Mouse (Mus musculus): ENCODE results near the gene Nr2e1. TPM values are rescaled to one million over a fixed set of nuclear protein-coding genes. Genes with fewer than 3 reads are reported as not detected.

Gene Nr2e1
- total and polyA plus RNA-seq, 3 experiments = not detected

GRCm38 (mm10) chr10:42559581-42560200 lies 23.7 kb downstream of the Nr2e1 start:
- H3K4me1 ChIP-seq (ENCODE audit: control insufficient read depth in 1 of 2, insufficient read depth in 2 of 2, low read length in 2 of 2) = no peaks in the 10 kb centered on the region
- no peaks in the 10 kb centered on the region for H3K36me3 ChIP-seq (ENCODE audit: control insufficient read depth in 1 of 2, insufficient read depth in 2 of 2, low read length in 2 of 2)
- H3K27me3 ChIP-seq (ENCODE audit: control insufficient read depth in 1 of 2, insufficient read depth in 2 of 2, low read length in 2 of 2) = peaks cover 2 to 7% of the 10 kb centered on the region in 2 experiments; a peak in 3 of 4 replicates
- H3K79me2 ChIP-seq (ENCODE audit: control insufficient read depth, insufficient read depth, low read length, poor library complexity) = no peaks in the 10 kb centered on the region
- H3K27ac ChIP-seq (ENCODE audit: control insufficient read depth, low read depth, low read length) = no peak overlapping the region
- no peaks in the 10 kb centered on the region for H3K9me3 ChIP-seq (replicated peaks; ENCODE audit: insufficient read depth, low read length)
- no peak overlapping the region for H3K4me3 ChIP-seq (ENCODE audit: control insufficient read depth in 1 of 2, insufficient read depth in 1 of 2, low read depth in 2 of 2, low read length in 2 of 2)
- no peak for DNase-seq (ENCODE audit: low read depth, low spot score)
- TF ChIP-seq CTCF (IDR thresholded peaks at IDR 0.05 in 2 of 3, conservative IDR thresholded peaks at IDR 0.05 in 1 of 3; ENCODE audit: control insufficient read depth in 1 of 3, insufficient read depth in 1 of 3, low read depth in 2 of 3, low read length in 3 of 3, poor library complexity in 1 of 3, severe bottlenecking in 1 of 3) (no peak), UBTF (IDR thresholded peaks at IDR 0.05; ENCODE audit: borderline replicate concordance, insufficient read depth, low read depth, low read length) (no peak), ZMIZ1 (IDR thresholded peaks at IDR 0.05; ENCODE audit: low read depth, low read length) (no peak), POLR2AphosphoS5 (IDR thresholded peaks at IDR 0.05; ENCODE audit: borderline replicate concordance, low read depth, low read length) (no peak), TAL1 (IDR thresholded peaks at IDR 0.05; ENCODE audit: low read length) (no peak), TBP (IDR thresholded peaks at IDR 0.05; ENCODE audit: low read depth, low read length) (no peak), NRF1 (IDR thresholded peaks at IDR 0.05; ENCODE audit: insufficient read depth, low read depth, low read length, poor library complexity, severe bottlenecking) (no peak), ZKSCAN1 (IDR thresholded peaks at IDR 0.05; ENCODE audit: low read depth, low read length) (no peak), USF2 (IDR thresholded peaks at IDR 0.05; ENCODE audit: borderline replicate concordance in 1 of 2, insufficient read depth in 1 of 2, low read depth in 1 of 2, low read length in 2 of 2) (no peak), HCFC1 (IDR thresholded peaks at IDR 0.05; ENCODE audit: low read depth, low read length) (no peak)
- no peak overlapping the region for H3K9ac ChIP-seq (ENCODE audit: control insufficient read depth, low read depth, low read length, poor library complexity, severe bottlenecking)

- DNase-seq (ENCODE audit: low read depth, low spot score) = no peak
- Histone ChIP-seq H3K9ac (ENCODE audit: control insufficient read depth, low read depth, low read length, poor library complexity, severe bottlenecking) (no peak overlapping the region), H3K79me2 (ENCODE audit: control insufficient read depth, insufficient read depth, low read length, poor library complexity) (no peaks in the 10 kb centered on the region), H3K4me3 (ENCODE audit: control insufficient read depth in 1 of 2, insufficient read depth in 1 of 2, low read depth in 2 of 2, low read length in 2 of 2) (no peak overlapping the region), H3K27ac (ENCODE audit: control insufficient read depth, low read depth, low read length) (no peak overlapping the region), H3K9me3 (replicated peaks; ENCODE audit: insufficient read depth, low read length) (no peaks in the 10 kb centered on the region), H3K36me3 (ENCODE audit: control insufficient read depth in 1 of 2, insufficient read depth in 2 of 2, low read length in 2 of 2) (no peaks in the 10 kb centered on the region), H3K4me1 (ENCODE audit: control insufficient read depth in 1 of 2, insufficient read depth in 2 of 2, low read length in 2 of 2) (0 out of 4 replicates have a peak, but pooled peaks cover 0 to 3% of the 10 kb centered on the region in 2 experiments), H3K27me3 (ENCODE audit: control insufficient read depth in 1 of 2, insufficient read depth in 2 of 2, low read length in 2 of 2) (no peaks in the 10 kb centered on the region; a peak in 1 of 4 replicates)
- TF ChIP-seq ZKSCAN1 (IDR thresholded peaks at IDR 0.05; ENCODE audit: low read depth, low read length) (no peak), MYC (IDR thresholded peaks at IDR 0.05; ENCODE audit: low read depth, low read length) (no peak), RCOR1 (IDR thresholded peaks at IDR 0.05; ENCODE audit: low read depth, low read length) (no peak), USF1 (IDR thresholded peaks at IDR 0.05; ENCODE audit: low read depth, low read length) (no peak), USF2 (IDR thresholded peaks at IDR 0.05; ENCODE audit: borderline replicate concordance in 1 of 2, insufficient read depth in 1 of 2, low read depth in 1 of 2, low read length in 2 of 2) (no peak), CTCF (IDR thresholded peaks at IDR 0.05 in 2 of 3, conservative IDR thresholded peaks at IDR 0.05 in 1 of 3; ENCODE audit: control insufficient read depth in 1 of 3, insufficient read depth in 1 of 3, low read depth in 2 of 3, low read length in 3 of 3, poor library complexity in 1 of 3, severe bottlenecking in 1 of 3) (no peak), HCFC1 (IDR thresholded peaks at IDR 0.05; ENCODE audit: low read depth, low read length) (no peak), ZC3H11A (IDR thresholded peaks at IDR 0.05; ENCODE audit: low read depth, low read length) (no peak), ETS1 (IDR thresholded peaks at IDR 0.05; ENCODE audit: low read depth, low read length) (no peak), SMC3 (IDR thresholded peaks at IDR 0.05; ENCODE audit: low read depth, low read length) (no peak), JUND (IDR thresholded peaks at IDR 0.05; ENCODE audit: low read depth, low read length) (no peak), POLR2A (IDR thresholded peaks at IDR 0.05; ENCODE audit: control insufficient read depth in 1 of 2, insufficient read depth in 1 of 2, low read depth in 1 of 2, low read length in 2 of 2, poor library complexity in 1 of 2) (no peak), TCF12 (IDR thresholded peaks at IDR 0.05; ENCODE audit: low read depth, low read length) (no peak), MAX (IDR thresholded peaks at IDR 0.05; ENCODE audit: low read length) (no peak), MAFK (IDR thresholded peaks at IDR 0.05; ENCODE audit: borderline replicate concordance, low read depth, low read length) (no peak), TBP (IDR thresholded peaks at IDR 0.05; ENCODE audit: low read depth, low read length) (no peak), MXI1 (IDR thresholded peaks at IDR 0.05; ENCODE audit: low read depth, low read length) (no peak), KAT2A (conservative IDR thresholded peaks at IDR 0.05; ENCODE audit: low read depth, low read length) (no peak), NELFE (IDR thresholded peaks at IDR 0.05; ENCODE audit: low read depth, low read length) (no peak), EP300 (IDR thresholded peaks at IDR 0.05; ENCODE audit: low read depth in 1 of 2, low read length in 2 of 2) (no peak)
These were observed 36.9 kb downstream of the Nr2e1 start for GRCm38 (mm10) chr10:42546507-42546906.
